Mouse (Mus musculus) gastrocnemius, postnatal 14 days (tissue): ENCODE data around the gene Abhd5. TPM values are rescaled to one million over a fixed set of nuclear protein-coding genes. Genes with fewer than 3 reads are reported as not detected.
"Not testable (repeated sequence)": the region's sequence is repeated elsewhere in the genome, so short reads cannot be mapped to it uniquely, and the experiment has no call there.

Experiments used
- DNase-seq: peaks from one replicate; pipeline ENCODE4 v3.0.0; 2021; ENCODE audit warnings: mixed read lengths
- intact Hi-C: fragments of 180-260 bp; cut with DNase I; formaldehyde crosslinking; loops from one replicate; pipeline ENCODE4 v1.15.1; 2025; ENCODE audit warnings: low total_unique reads
- long read RNA-seq, 2 experiments: library from polyadenylated mRNA; stranded (forward); transcript quantifications; one replicate each; pipeline ENCODE4 v2.0.0; 2021
- total RNA-seq, 2 experiments: library from RNA; stranded (reverse); gene quantifications; 2 replicates each; pipeline ENCODE4 v1.2.3; 2021

Gene Abhd5
- 10 to 100 TPM; 26.0 to 26.3 TPM for total RNA-seq
- long read RNA-seq, experiment 1, transcript Abhd5-204 (7 exons, 3,157 nt): major isoform, 17 of 24 reads
- long read RNA-seq, experiment 1, partial matches to known transcripts: 0 of 24 reads
- long read RNA-seq, experiment 1, other reads (novel, unspliced or antisense): 7 of 24 reads
- long read RNA-seq, experiment 2, transcript Abhd5-204 (7 exons, 3,157 nt): major isoform, 26 of 38 reads
- long read RNA-seq, experiment 2, partial matches to known transcripts: 3 of 38 reads
- long read RNA-seq, experiment 2, other reads (novel, unspliced or antisense): 9 of 38 reads

DNA sequence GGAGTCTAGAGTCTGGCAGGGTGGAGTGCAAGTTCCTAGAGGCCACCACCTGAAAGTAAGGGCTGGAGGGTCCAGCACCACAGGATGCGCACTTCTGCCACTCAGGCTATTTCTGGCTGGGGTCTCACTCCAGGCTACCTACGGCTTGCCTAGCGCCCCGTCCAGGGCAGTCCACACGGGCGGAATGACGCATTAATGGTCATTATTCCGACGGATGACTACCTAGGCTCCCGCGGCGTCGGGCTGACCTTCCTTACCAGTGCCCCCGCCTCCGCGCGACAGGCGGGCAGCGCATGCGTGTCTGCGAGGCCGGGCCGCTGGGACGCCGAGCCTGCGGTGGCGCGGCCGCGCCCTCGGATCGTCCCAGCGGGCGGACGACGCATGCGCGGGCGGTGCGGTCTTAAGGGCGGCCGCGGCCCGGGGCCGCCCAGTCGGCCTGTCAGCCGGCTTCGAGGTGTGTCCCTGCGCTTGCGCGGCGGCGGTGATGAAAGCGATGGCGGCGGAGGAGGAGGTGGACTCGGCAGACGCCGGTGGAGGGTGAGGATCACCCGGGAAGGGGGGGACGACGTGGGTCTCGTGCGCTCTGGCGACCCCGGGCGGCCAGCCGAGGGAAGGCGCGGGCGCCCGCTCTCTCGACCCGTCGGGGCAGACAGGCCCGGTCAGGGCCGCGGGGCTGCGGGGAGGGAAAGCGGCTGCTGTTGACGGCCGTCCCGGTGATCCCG is at the start of gene Abhd5:
Gene Abhd5 (plus strand): TSS at position 306 of the 722 bp plus-strand sequence.
- intact Hi-C loops: no loop called here
- DNase-seq: peak; percentile 97

GRCm38 (mm10) chr9:122305302-122305701 is 46.1 kb upstream of the Abhd5 start:
- no peak for DNase-seq
- intact Hi-C loops: loop anchor here (5.0 kb wide), 1 partner anchor 58 kb away; no protein-coding TSS in a partner anchor

DNA sequence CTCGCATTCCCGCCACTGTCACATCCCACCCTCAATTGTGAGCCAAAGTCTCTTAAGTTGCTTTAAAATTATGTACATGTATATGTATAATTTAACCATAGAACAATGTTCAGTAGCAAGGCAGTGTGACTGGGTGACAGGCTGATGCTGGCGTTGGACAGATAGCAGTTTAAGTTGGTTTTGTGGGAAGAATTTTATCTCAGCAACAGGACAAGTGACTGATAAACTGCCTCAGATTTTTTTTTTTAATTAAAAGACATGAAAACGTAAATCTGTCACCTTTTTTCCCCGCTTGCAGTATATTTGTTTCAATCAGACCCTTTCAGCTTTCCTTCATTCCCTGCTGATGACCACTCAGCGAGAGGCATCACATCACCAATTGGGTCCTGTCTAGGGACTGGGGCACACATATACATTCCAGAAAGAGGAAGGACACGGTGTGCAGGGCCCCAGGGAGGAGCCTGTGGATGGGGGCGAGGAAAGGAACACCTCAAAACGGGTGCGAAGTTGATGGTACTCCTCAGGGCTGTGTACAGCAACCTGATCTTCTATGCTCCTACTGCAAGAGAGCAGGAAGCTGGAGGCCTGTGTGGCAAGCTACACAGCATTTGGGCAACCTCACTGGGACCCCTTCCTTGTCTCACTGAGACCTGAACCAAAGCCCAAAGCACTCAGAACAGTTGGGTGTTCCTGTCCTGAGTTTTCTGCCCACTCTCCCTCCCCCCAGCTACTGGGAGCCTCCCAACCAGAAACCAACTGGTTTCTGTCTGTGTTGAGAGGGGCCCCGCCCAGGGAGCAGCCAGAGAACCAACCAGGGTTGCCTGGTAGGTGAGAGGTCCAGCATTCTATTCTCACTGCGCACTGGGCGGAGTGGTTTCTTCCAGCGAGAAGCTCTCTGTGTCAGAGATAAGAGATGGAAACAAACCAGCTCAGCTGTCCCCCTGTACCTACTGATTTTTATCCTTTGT is 42.1 kb upstream of the Abhd5 start:
- no peak for DNase-seq
- intact Hi-C loops: loop anchor here (5.0 kb wide), 1 partner anchor 62 kb away; no protein-coding TSS in a partner anchor

DNA sequence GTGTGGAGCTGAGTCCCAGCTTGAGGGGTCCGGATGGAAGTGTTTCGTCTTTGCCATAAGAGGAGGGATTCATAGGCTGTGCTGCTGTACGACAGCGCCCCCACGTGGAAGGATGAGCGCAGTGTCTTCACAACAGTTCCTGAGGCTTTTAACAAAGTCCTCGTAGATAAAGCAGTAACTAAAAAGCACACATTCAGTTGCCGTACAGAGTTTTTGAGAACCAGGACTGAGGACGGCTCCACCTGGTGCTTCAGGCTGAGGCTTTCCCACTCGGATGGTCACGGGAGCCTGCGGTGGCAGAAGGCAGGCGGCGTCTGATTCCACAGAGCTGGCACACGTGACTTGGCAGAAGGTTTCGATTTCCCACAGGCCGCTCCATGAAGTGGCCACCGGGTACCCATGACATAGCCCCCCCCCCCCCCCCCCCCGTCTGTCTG is 40.8 kb upstream of the Abhd5 start:
- intact Hi-C loops: no loop called here
- peak; percentile 79 for DNase-seq

- no peak for DNase-seq
- intact Hi-C loops: no loop called here
Measured at GRCm38 (mm10) chr9:122311051-122311760, 40.2 kb upstream of the Abhd5 start.

- DNase-seq: no peak
- intact Hi-C loops: no loop called here
Measured at GRCm38 (mm10) chr9:122312296-122312990, 39.0 kb upstream of the Abhd5 start.

GRCm38 (mm10) chr9:122313128-122313527 is 38.3 kb upstream of the Abhd5 start:
- intact Hi-C loops, DNase-seq: not testable (repeated sequence)

GRCm38 (mm10) chr9:122314386-122314785 is 37.0 kb upstream of the Abhd5 start:
- DNase-seq: no peak
- intact Hi-C loops: no loop called here

- intact Hi-C loops: no loop called here
- DNase-seq: no peak
Measured at GRCm38 (mm10) chr9:122314942-122315341, 36.5 kb upstream of the Abhd5 start.

GRCm38 (mm10) chr9:122315501-122315900 is 35.9 kb upstream of the Abhd5 start:
- intact Hi-C loops: no loop called here
- DNase-seq: no peak

- intact Hi-C loops: no loop called here
- DNase-seq: no peak
Measured at GRCm38 (mm10) chr9:122316562-122316961, 34.8 kb upstream of the Abhd5 start.

GRCm38 (mm10) chr9:122320626-122321025 is 30.8 kb upstream of the Abhd5 start:
- intact Hi-C loops: no loop called here
- DNase-seq: no peak

- no peak for DNase-seq
- intact Hi-C loops: no loop called here
Measured at GRCm38 (mm10) chr9:122322356-122322755, 29.1 kb upstream of the Abhd5 start.

GRCm38 (mm10) chr9:122325996-122326395 is 25.4 kb upstream of the Abhd5 start:
- intact Hi-C loops: no loop called here
- DNase-seq: no peak

DNA sequence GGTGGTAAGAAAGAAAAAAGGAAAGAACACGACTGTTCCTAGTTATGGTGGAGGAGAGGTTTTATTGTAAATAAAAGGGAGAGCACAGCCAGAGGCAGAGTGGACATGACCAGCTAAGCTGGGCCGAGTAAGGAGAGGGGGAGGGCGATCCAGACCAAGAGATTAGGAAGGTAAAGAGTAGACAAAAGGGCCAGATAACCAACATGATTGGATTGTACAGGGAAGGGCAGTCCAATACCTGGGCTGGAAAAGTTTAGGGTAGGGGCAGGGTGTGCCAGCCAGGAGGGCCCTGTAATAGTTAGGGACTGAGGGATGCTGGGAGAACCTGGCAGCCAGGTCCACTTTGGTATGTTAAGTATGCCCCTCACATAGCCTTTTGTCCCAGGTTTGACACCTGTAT is 23.2 kb upstream of the Abhd5 start:
- intact Hi-C loops: no loop called here
- no peak for DNase-seq

GRCm38 (mm10) chr9:122336677-122337076 is 14.7 kb upstream of the Abhd5 start:
- no peak for DNase-seq
- intact Hi-C loops: no loop called here

DNA sequence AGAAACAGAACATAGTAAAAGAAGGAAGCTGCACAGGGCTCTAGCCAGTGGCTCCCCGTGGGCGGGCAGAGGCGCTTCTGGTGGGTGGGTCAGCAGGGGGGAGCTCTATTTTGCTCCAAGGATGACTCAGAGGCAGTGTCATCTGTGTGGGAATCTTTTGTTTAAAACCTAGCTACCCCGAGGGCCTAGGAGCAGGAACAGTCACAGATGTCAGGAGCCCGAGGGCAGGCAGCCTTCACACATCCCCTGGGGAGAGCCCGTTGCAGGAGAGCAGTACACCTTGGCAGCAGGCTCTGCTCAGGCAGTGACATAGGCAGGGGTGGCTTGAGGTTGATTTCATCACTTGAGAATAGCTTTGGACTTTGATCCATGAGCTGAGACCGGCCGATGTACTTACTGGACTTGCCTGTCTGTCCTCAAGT is 13.9 kb upstream of the Abhd5 start:
- peak; percentile 36 for DNase-seq
- intact Hi-C loops: no loop called here

GRCm38 (mm10) chr9:122339972-122340371 is 11.4 kb upstream of the Abhd5 start:
- intact Hi-C loops: no loop called here
- DNase-seq: no peak

GRCm38 (mm10) chr9:122343399-122343798 is 8.0 kb upstream of the Abhd5 start:
- intact Hi-C loops: no loop called here
- DNase-seq: no peak
